Mouse (Mus musculus): ENCODE results near the gene Slc4a1ap.

GRCm38 (mm10) chr5:31585526-31585925, 58.7 kb downstream of the Slc4a1ap start:
- TF ChIP-seq GATA1 (IDR thresholded peaks at IDR 0.05; ENCODE audit: low read length) (no peak), TAL1 (IDR thresholded peaks at IDR 0.05; ENCODE audit: low read length) (no peak)
